Mouse (Mus musculus): ENCODE measurements around the gene Phc3. TPM values are rescaled to one million over a fixed set of nuclear protein-coding genes. Genes with fewer than 3 reads are reported as not detected.
A peak's percentile ranks its signal among the peaks of the same experiment; 100 is the strongest.

Phc3 gene
- 5.5 and 7.1 TPM in 2 replicates for polyA plus RNA-seq (2016; fragmentation: Nextera tagmentation; extraction: Ambion mirVana)

- H3K9me3 ChIP-seq (replicated peaks) = no peaks in the 10 kb centered on the region
- ATAC-seq (ENCODE audit: insufficient number of reproducible peaks, low FRiP score) = peak; percentile 89
These were observed at the start of gene Phc3 for GRCm38 (mm10) chr3:30969104-30969581. Gene Phc3, minus strand, starts transcription at chr3:30969415.

GRCm38 (mm10) chr3:31017652-31018051, 48.4 kb upstream of the Phc3 start:
- Histone ChIP-seq H3K36me3 (peaks cover 13% of the 10 kb centered on the region), H3K4me3 (no peak overlapping the region), H3K27me3 (replicated peaks) (no peaks in the 10 kb centered on the region), H3K4me2 (no peak overlapping the region), H3K4me1 (replicated peaks) (peaks cover 35% of the 10 kb centered on the region), H3K9me3 (replicated peaks) (no peaks in the 10 kb centered on the region), H3K27ac (ENCODE audit: poor library complexity, severe bottlenecking) (no peak overlapping the region), H3K9ac (no peak overlapping the region)
- 63% methylated on average over 4 of the region's 4 CpGs for WGBS
- ATAC-seq (ENCODE audit: insufficient number of reproducible peaks, low FRiP score) = no peak

More at GRCm38 (mm10) chr3:30969104-30969581, at the start of gene Phc3:
- Histone ChIP-seq H3K9ac (peak within 1 kb of the TSS; percentile 96), H3K27me3 (replicated peaks) (no peaks in the 10 kb centered on the region), H3K4me1 (replicated peaks) (peaks cover 14% of the 10 kb centered on the region), H3K4me3 (peak within 1 kb of the TSS; percentile 88), H3K4me2 (peak within 1 kb of the TSS; percentile 71), H3K36me3 (peaks cover 21% of the 10 kb centered on the region), H3K27ac (ENCODE audit: poor library complexity, severe bottlenecking) (peak within 1 kb of the TSS; percentile 88)
- under 1% methylated on average over 34 of the region's 34 CpGs for WGBS

- Histone ChIP-seq H3K36me3 (peaks cover 13% of the 10 kb centered on the region), H3K9ac (no peak overlapping the region), H3K4me2 (no peak overlapping the region), H3K27me3 (replicated peaks) (no peaks in the 10 kb centered on the region), H3K4me3 (no peak overlapping the region), H3K9me3 (replicated peaks) (no peaks in the 10 kb centered on the region), H3K4me1 (replicated peaks) (peaks cover 25% of the 10 kb centered on the region), H3K27ac (ENCODE audit: poor library complexity, severe bottlenecking) (no peak overlapping the region)
- ATAC-seq (ENCODE audit: insufficient number of reproducible peaks, low FRiP score) = no peak
- WGBS = 55% methylated on average over 9 of the region's 9 CpGs
These were observed 47.5 kb upstream of the Phc3 start for GRCm38 (mm10) chr3:31016594-31017196.

GRCm38 (mm10) chr3:31015682-31016443, 46.6 kb upstream of the Phc3 start:
- peaks cover 24% of the 10 kb centered on the region for H3K4me1 ChIP-seq (replicated peaks)
- H3K4me3 ChIP-seq = no peak overlapping the region
- H3K9me3 ChIP-seq (replicated peaks) = no peaks in the 10 kb centered on the region
- 0 out of 2 replicates have a peak overlapping the region, but pooled peaks have one; percentile 26 for H3K27ac ChIP-seq (ENCODE audit: poor library complexity, severe bottlenecking)
- no peak for ATAC-seq (ENCODE audit: insufficient number of reproducible peaks, low FRiP score)
- no peak overlapping the region for H3K9ac ChIP-seq
- H3K4me2 ChIP-seq = no peak overlapping the region
- WGBS = 78% methylated on average over 10 of the region's 10 CpGs
- H3K36me3 ChIP-seq = peaks cover 10% of the 10 kb centered on the region
- no peaks in the 10 kb centered on the region for H3K27me3 ChIP-seq (replicated peaks)

GRCm38 (mm10) chr3:31014374-31014773, 45.2 kb upstream of the Phc3 start:
- Histone ChIP-seq H3K36me3 (0 out of 2 replicates have a peak, but pooled peaks cover 1% of the 10 kb centered on the region), H3K4me2 (no peak overlapping the region), H3K4me3 (no peak overlapping the region), H3K4me1 (replicated peaks) (peaks cover 24% of the 10 kb centered on the region), H3K27ac (ENCODE audit: poor library complexity, severe bottlenecking) (no peak overlapping the region), H3K27me3 (replicated peaks) (no peaks in the 10 kb centered on the region), H3K9me3 (replicated peaks) (no peaks in the 10 kb centered on the region), H3K9ac (no peak overlapping the region)
- 91% methylated on average over 2 of the region's 2 CpGs for WGBS
- no peak for ATAC-seq (ENCODE audit: insufficient number of reproducible peaks, low FRiP score)

GRCm38 (mm10) chr3:31004320-31005209, 35.4 kb upstream of the Phc3 start:
- peaks cover 17% of the 10 kb centered on the region for H3K4me1 ChIP-seq (replicated peaks)
- peaks cover 4% of the 10 kb centered on the region; the same call in 1 of the 2 replicates for H3K36me3 ChIP-seq
- no peak overlapping the region for H3K4me2 ChIP-seq
- peaks cover 4% of the 10 kb centered on the region for H3K9me3 ChIP-seq (replicated peaks)
- ATAC-seq (ENCODE audit: insufficient number of reproducible peaks, low FRiP score) = no peak
- no peak overlapping the region for H3K27ac ChIP-seq (ENCODE audit: poor library complexity, severe bottlenecking)
- WGBS = 76% methylated on average over 6 of the region's 6 CpGs
- no peak overlapping the region for H3K4me3 ChIP-seq
- H3K27me3 ChIP-seq (replicated peaks) = no peaks in the 10 kb centered on the region
- no peak overlapping the region for H3K9ac ChIP-seq

GRCm38 (mm10) chr3:31001048-31001676, 31.9 kb upstream of the Phc3 start:
- Histone ChIP-seq H3K9me3 (replicated peaks) (peaks cover 4% of the 10 kb centered on the region), H3K4me3 (no peak overlapping the region), H3K4me1 (replicated peaks) (peaks cover 37% of the 10 kb centered on the region), H3K9ac (no peak overlapping the region), H3K27ac (ENCODE audit: poor library complexity, severe bottlenecking) (no peak overlapping the region), H3K36me3 (peaks cover 4% of the 10 kb centered on the region; the same call in 1 of the 2 replicates), H3K4me2 (no peak overlapping the region), H3K27me3 (replicated peaks) (no peaks in the 10 kb centered on the region)
- WGBS = 60% methylated on average over 3 of the region's 3 CpGs
- ATAC-seq (ENCODE audit: insufficient number of reproducible peaks, low FRiP score) = no peak

GRCm38 (mm10) chr3:31000018-31000407, 30.8 kb upstream of the Phc3 start:
- H3K27ac ChIP-seq (ENCODE audit: poor library complexity, severe bottlenecking) = 0 out of 2 replicates have a peak overlapping the region, but pooled peaks have one; percentile 1
- H3K36me3 ChIP-seq = peaks cover 4% of the 10 kb centered on the region; the same call in 1 of the 2 replicates
- no peak for ATAC-seq (ENCODE audit: insufficient number of reproducible peaks, low FRiP score)
- no peaks in the 10 kb centered on the region for H3K27me3 ChIP-seq (replicated peaks)
- H3K4me3 ChIP-seq = no peak overlapping the region
- H3K4me1 ChIP-seq (replicated peaks) = peaks cover 37% of the 10 kb centered on the region
- peaks cover 4% of the 10 kb centered on the region for H3K9me3 ChIP-seq (replicated peaks)
- H3K4me2 ChIP-seq = no peak overlapping the region
- H3K9ac ChIP-seq = no peak overlapping the region
- WGBS = 36% methylated on average over 4 of the region's 4 CpGs

- H3K27me3 ChIP-seq (replicated peaks) = no peaks in the 10 kb centered on the region
- 68% methylated on average over 10 of the region's 10 CpGs for WGBS
- ATAC-seq (ENCODE audit: insufficient number of reproducible peaks, low FRiP score) = no peak
- H3K9me3 ChIP-seq (replicated peaks) = peaks cover 4% of the 10 kb centered on the region
- H3K9ac ChIP-seq = no peak overlapping the region
- H3K36me3 ChIP-seq = peaks cover 4% of the 10 kb centered on the region; the same call in 1 of the 2 replicates
- no peak overlapping the region for H3K4me3 ChIP-seq
- peaks cover 33% of the 10 kb centered on the region for H3K4me1 ChIP-seq (replicated peaks)
- H3K4me2 ChIP-seq = no peak overlapping the region
- H3K27ac ChIP-seq (ENCODE audit: poor library complexity, severe bottlenecking) = 0 out of 2 replicates have a peak overlapping the region, but pooled peaks have one; percentile 1
These were observed 30.3 kb upstream of the Phc3 start for GRCm38 (mm10) chr3:30999401-31000017.

- H3K4me1 ChIP-seq (replicated peaks) = peaks cover 33% of the 10 kb centered on the region
- no peaks in the 10 kb centered on the region for H3K9me3 ChIP-seq (replicated peaks)
- H3K9ac ChIP-seq = peak overlapping the region; percentile 96
- H3K27me3 ChIP-seq (replicated peaks) = no peaks in the 10 kb centered on the region
- no peak for ATAC-seq (ENCODE audit: insufficient number of reproducible peaks, low FRiP score)
- H3K36me3 ChIP-seq = no peaks in the 10 kb centered on the region
- H3K27ac ChIP-seq (ENCODE audit: poor library complexity, severe bottlenecking) = peak overlapping the region; percentile 93; the same call in 1 of the 2 replicates
- H3K4me3 ChIP-seq = peak overlapping the region; percentile 98
- H3K4me2 ChIP-seq = peak overlapping the region; percentile 74
- WGBS = 2% methylated on average over 4 of the region's 4 CpGs
These were observed 27.4 kb upstream of the Phc3 start for GRCm38 (mm10) chr3:30996688-30997014.

All from heart, embryonic 12.5 days (tissue).